ENCODE assay signal across 8 mouse cellular contexts in genomic region chr7:44895593-44896434, GRCm38 (mm10). TPM values are rescaled to one million over a fixed set of nuclear protein-coding genes. Genes with fewer than 3 reads are reported as not detected.
A peak's percentile ranks its signal among the peaks of the same experiment; 100 is the strongest.
DNase-seq lines count a peak whose midpoint lies in the region; ATAC-seq and TF ChIP-seq lines count a peak whose summit lies in the region.

Gene Fuz (plus strand): TSS chr7:44896079.

- intact Hi-C loops in heart, postnatal 25 days (cut with DNase I) = loop anchor here (2.0 to 5.0 kb wide), 2 partner anchors 34 to 63 kb away; no protein-coding TSS in a partner anchor

- DNase-seq in ES-E14 (ENCODE audit: low read depth, low spot score) = peak; percentile 95
- peak; percentile 94 for DNase-seq in cerebellum, adult 11-12 months
- peak; percentile 88 for DNase-seq in heart, postnatal 25 days (ENCODE audit: low spot score)
- peak; percentile 91 to 96 for DNase-seq in layer of hippocampus, adult 18-20 months (ENCODE audit: low spot score in 2 of 2)
- DNase-seq in lung, adult 2 months = peak; percentile 87
- DNase-seq in thymus, adult 18-20 months = peak; percentile 70 to 79

- peaks cover 0 to 8% of the 10 kb centered on the region in 2 experiments; a peak in 1 of 4 replicates for H3K4me1 ChIP-seq in ES-E14 (ENCODE audit: control insufficient read depth in 2 of 2, insufficient read depth in 2 of 2, low read length in 2 of 2, poor library complexity in 1 of 2)
- H3K4me1 ChIP-seq in forebrain, embryonic 15.5 days = peaks cover 62% of the 10 kb centered on the region
- peaks cover 10% of the 10 kb centered on the region for H3K4me1 ChIP-seq in lung, adult 2 months (ENCODE audit: control insufficient read depth, insufficient read depth, low read length)

- under 1% methylated on average over 34 of the region's 34 CpGs for WGBS in forebrain, embryonic 15.5 days
- WGBS in lung, adult 2 months = under 1% methylated on average over 34 of the region's 34 CpGs

- peak within 1 kb of the TSS; percentile 78 for H3K9ac ChIP-seq in ES-E14 (ENCODE audit: insufficient read depth, low read depth, low read length, poor library complexity, severe bottlenecking)
- H3K9ac ChIP-seq in forebrain, embryonic 15.5 days (replicated peaks) = peak within 1 kb of the TSS; percentile 72

- peak within 1 kb of the TSS; percentile 16 for H3K27ac ChIP-seq in ES-E14 (ENCODE audit: insufficient read depth, low read depth, low read length, poor library complexity, severe bottlenecking)
- H3K27ac ChIP-seq in forebrain, embryonic 15.5 days (replicated peaks) = peak within 1 kb of the TSS; percentile 99

- no peaks in the 10 kb centered on the region for H3K9me3 ChIP-seq in ES-E14 (ENCODE audit: control insufficient read depth, insufficient read depth, low read depth, low read length)
- H3K9me3 ChIP-seq in forebrain, embryonic 15.5 days = no peaks in the 10 kb centered on the region

- no peaks in the 10 kb centered on the region for H3K27me3 ChIP-seq in forebrain, embryonic 15.5 days

- peaks cover 17% of the 10 kb centered on the region for H3K36me3 ChIP-seq in ES-E14 (ENCODE audit: control insufficient read depth, insufficient read depth, low read length, poor library complexity, severe bottlenecking)
- H3K36me3 ChIP-seq in forebrain, embryonic 15.5 days = peaks cover 14% of the 10 kb centered on the region; the same call in 1 of the 2 replicates

- peak; percentile 63 for TF ChIP-seq CTCF in lung, adult 2 months (IDR thresholded peaks at IDR 0.05; ENCODE audit: insufficient read depth, low read length)

- TF ChIP-seq POLR2A in lung, adult 2 months (IDR thresholded peaks at IDR 0.05; ENCODE audit: borderline replicate concordance, extremely low read depth, low read depth, low read length) = peak; percentile 66; the same call in 1 of the 2 replicates

- ATAC-seq in forebrain, embryonic 15.5 days (replicated peaks) = peak; percentile 77
- peak; percentile 70 for ATAC-seq in neutrophil, adult 5-6 weeks (ENCODE audit: extremely low read depth, insufficient number of reproducible peaks, low FRiP score, poor library complexity, severe bottlenecking)

- peak within 1 kb of the TSS; percentile 73 for H3K4me2 ChIP-seq in forebrain, embryonic 15.5 days (replicated peaks)

- in situ Hi-C loops in ES-E14 (cut with MboI; ENCODE audit: low sequenced_read_pairs in 2 of 2, unreplicated experiment in 2 of 2) = no loop called here

- peak within 1 kb of the TSS; percentile 69 to 70 for H3K4me3 ChIP-seq in ES-E14 (ENCODE audit: insufficient read depth in 1 of 2, low read depth in 1 of 2, low read length in 2 of 2, poor library complexity in 1 of 2, severe bottlenecking in 1 of 2)
- peak within 1 kb of the TSS; percentile 77 for H3K4me3 ChIP-seq in forebrain, embryonic 15.5 days
- peak within 1 kb of the TSS; percentile 71 for H3K4me3 ChIP-seq in lung, adult 2 months (replicated peaks; ENCODE audit: extremely low read depth, low read depth, low read length)

TF ChIP-seq in ES-E14, 5 proteins besides CTCF, POLR2A, EP300 and RAD21:
- TF ChIP-seq ZNF384 (IDR thresholded peaks at IDR 0.05; ENCODE audit: low read depth, low read length) = no peak
- TF ChIP-seq HCFC1 (IDR thresholded peaks at IDR 0.05; ENCODE audit: borderline replicate concordance, insufficient read depth, low read length) = peak; percentile 79
- no peak for TF ChIP-seq CHD2 (IDR thresholded peaks at IDR 0.05; ENCODE audit: low read depth, low read length)
- TF ChIP-seq ZC3H11A (IDR thresholded peaks at IDR 0.05; ENCODE audit: borderline replicate concordance, low read depth, low read length) = no peak
- no peak for TF ChIP-seq MAFK (IDR thresholded peaks at IDR 0.05; ENCODE audit: insufficient read depth, low read depth, low read length)

RNA-seq across cellular contexts. Expression of gene Fuz, which starts in this region (rescaled TPM):
- 14.2 and 17.2 TPM in 2 replicates for total RNA-seq in ES-E14 (2012; rRNA removed)
- 20.6 and 22.1 TPM in 2 replicates for polyA plus RNA-seq in forebrain, embryonic 15.5 days (2015; fragmentation: Nextera tagmentation; extraction: Ambion mirVana)
- total RNA-seq in heart, postnatal 25 days (2021) = 10 to 100 TPM; 12.9 to 15.0 TPM
- 10 to 100 TPM; 23.4 to 24.5 TPM for total RNA-seq in layer of hippocampus, adult 18-20 months (2021)
- polyA plus RNA-seq in lung, adult 2 months (2012; rRNA removed) = 77.8 and 82.1 TPM in 2 replicates
- 22.1 and 29.9 TPM in 2 replicates for total RNA-seq in neutrophil, adult 5-6 weeks (2017)

Comparison
In these comparisons a context has a peak if more than half of its experiments do, and no peak if none do; other contexts are left out.
1. Peak in every context shown above with its lines: DNase-seq, ATAC-seq, H3K4me3 ChIP-seq and H3K27ac ChIP-seq.